Mouse (Mus musculus): ENCODE measurements around the gene Hmgcll1. TPM values are rescaled to one million over a fixed set of nuclear protein-coding genes. Genes with fewer than 3 reads are reported as not detected.
A peak's percentile ranks its signal among the peaks of the same experiment; 100 is the strongest.
"Not testable (repeated sequence)": the region's sequence is repeated elsewhere in the genome, so short reads cannot be mapped to it uniquely, and the experiment has no call there.

Hmgcll1 gene
- polyA plus RNA-seq, 1 experiment from 2014 or later, result 4.0 TPM

DNA sequence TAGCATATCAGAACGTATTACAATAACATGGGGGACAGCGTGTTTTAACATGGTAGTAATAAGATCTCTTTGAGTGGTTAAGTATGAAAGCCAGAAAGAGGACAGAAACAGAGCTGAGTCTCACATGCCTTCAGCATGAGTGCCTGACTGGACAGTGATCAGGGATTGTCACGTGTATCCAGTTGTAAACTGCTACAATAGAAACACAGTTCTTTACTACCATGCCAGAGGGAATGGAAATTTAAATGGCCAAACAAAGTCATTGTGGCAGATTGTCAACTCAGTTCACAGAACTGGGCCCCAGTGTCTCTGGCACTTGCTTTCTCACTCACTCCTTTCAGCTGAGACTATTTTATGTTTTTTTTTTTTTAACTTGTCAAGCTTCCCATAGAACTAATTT lies 85.3 kb downstream of the Hmgcll1 start:
- H3K4me3 ChIP-seq, result no peak overlapping the region
- no peaks in the 10 kb centered on the region for H3K36me3 ChIP-seq (replicated peaks)
- no peaks in the 10 kb centered on the region for H3K4me1 ChIP-seq
- H3K27ac ChIP-seq (replicated peaks), result no peak overlapping the region
- no peaks in the 10 kb centered on the region for H3K9me3 ChIP-seq
- DNase-seq (ENCODE audit: low spot score), result no peak
- WGBS, result 83% methylated on average over 3 of the region's 3 CpGs
- H3K27me3 ChIP-seq (replicated peaks; ENCODE audit: low read depth, poor library complexity, severe bottlenecking), result no peaks in the 10 kb centered on the region

DNA sequence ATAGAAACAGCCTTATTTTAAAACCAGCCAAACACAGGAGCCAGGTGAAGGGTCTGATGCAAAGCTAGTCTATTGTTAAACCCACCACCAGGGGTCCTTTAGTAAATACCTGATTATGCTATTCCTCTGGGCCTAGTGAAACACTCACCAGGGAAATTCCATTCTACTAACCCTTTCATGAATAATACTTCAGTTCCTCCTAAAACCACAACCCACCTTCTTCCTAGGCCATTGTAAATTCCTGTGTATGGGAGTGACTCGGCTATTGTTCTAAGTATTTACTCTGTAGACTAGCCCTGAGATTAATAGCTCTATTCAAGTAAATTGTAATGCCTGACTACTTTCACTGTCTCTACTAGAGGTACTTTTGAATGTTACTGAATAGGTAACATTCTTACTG lies 89.8 kb downstream of the Hmgcll1 start:
- DNase-seq (ENCODE audit: low spot score); H3K27ac ChIP-seq (replicated peaks); H3K9me3 ChIP-seq; H3K4me3 ChIP-seq; H3K4me1 ChIP-seq; H3K27me3 ChIP-seq (replicated peaks; ENCODE audit: low read depth, poor library complexity, severe bottlenecking); H3K36me3 ChIP-seq (replicated peaks): not testable (repeated sequence)
- WGBS, result 87% methylated on average over 1 of the region's 1 CpGs

DNA sequence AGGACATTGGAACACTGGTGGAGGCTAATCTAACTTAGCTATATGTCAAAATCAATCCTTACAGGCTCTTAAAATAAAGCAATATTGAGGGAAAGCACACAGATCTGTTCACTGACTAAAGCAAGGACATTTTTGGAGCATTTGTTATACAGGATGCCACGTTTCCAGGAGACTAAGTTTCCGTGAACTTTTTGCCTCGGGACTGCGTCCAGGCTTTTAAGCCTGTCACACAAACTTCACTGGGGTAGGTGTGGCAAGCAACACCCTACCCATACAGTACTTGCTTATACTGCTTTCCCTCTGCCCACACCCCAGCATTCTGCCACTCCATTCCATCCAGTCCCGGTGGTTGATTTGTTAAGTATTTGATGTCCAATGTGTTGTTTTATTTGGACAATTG lies 90.2 kb downstream of the Hmgcll1 start:
- Histone ChIP-seq H3K9me3 (no peaks in the 10 kb centered on the region), H3K36me3 (replicated peaks) (no peaks in the 10 kb centered on the region), H3K27me3 (replicated peaks; ENCODE audit: low read depth, poor library complexity, severe bottlenecking) (no peaks in the 10 kb centered on the region), H3K27ac (replicated peaks) (no peak overlapping the region), H3K4me1 (no peaks in the 10 kb centered on the region), H3K4me3 (no peak overlapping the region)
- no peak for DNase-seq (ENCODE audit: low spot score)
- WGBS, result 87% methylated on average over 5 of the region's 5 CpGs

- H3K36me3 ChIP-seq (replicated peaks); H3K4me1 ChIP-seq; H3K27me3 ChIP-seq (replicated peaks; ENCODE audit: low read depth, poor library complexity, severe bottlenecking); H3K9me3 ChIP-seq; H3K27ac ChIP-seq (replicated peaks); H3K4me3 ChIP-seq: not testable (repeated sequence)
- 6% methylated on average over 2 of the region's 2 CpGs for WGBS
- DNase-seq (ENCODE audit: low spot score), result peak; percentile 58
Observed at GRCm38 (mm10) chr9:76122888-76123287, 108.2 kb downstream of the Hmgcll1 start.

GRCm38 (mm10) chr9:76124249-76124648 lies 109.6 kb downstream of the Hmgcll1 start:
- 81% methylated on average over 4 of the region's 4 CpGs for WGBS
- DNase-seq (ENCODE audit: low spot score), result no peak
- no peaks in the 10 kb centered on the region for H3K9me3 ChIP-seq

DNA sequence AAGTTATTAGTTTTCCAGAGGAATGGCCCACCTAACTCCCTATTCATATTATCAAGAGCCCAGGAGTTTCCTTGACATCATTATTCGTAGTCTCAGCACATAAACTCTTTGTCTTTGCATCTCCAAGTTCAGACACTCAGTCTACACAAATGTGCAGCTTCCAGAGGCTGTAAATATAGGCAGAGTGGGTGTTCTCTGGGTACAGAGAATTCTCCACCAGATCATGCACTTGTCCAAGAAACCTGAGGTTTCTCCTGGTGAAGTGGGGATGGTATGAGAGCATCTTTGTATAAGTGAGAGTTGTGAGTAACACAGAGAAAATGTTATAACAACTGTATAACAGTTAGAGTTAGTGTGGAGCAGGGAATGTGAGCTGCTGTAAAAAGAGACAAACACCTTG lies 114.7 kb downstream of the Hmgcll1 start:
- Histone ChIP-seq H3K4me3 (no peak overlapping the region), H3K4me1 (no peaks in the 10 kb centered on the region), H3K9me3 (no peaks in the 10 kb centered on the region), H3K36me3 (replicated peaks) (no peaks in the 10 kb centered on the region), H3K27me3 (replicated peaks; ENCODE audit: low read depth, poor library complexity, severe bottlenecking) (no peaks in the 10 kb centered on the region), H3K27ac (replicated peaks) (no peak overlapping the region)
- 81% methylated on average over 1 of the region's 1 CpGs for WGBS
- DNase-seq (ENCODE audit: low spot score), result no peak

More at GRCm38 (mm10) chr9:76124249-76124648, 109.6 kb downstream of the Hmgcll1 start:
- no peak overlapping the region for H3K27ac ChIP-seq (replicated peaks)
- no peak overlapping the region for H3K4me3 ChIP-seq
- H3K4me1 ChIP-seq, result no peaks in the 10 kb centered on the region
- no peaks in the 10 kb centered on the region for H3K36me3 ChIP-seq (replicated peaks)
- H3K27me3 ChIP-seq (replicated peaks; ENCODE audit: low read depth, poor library complexity, severe bottlenecking), result no peaks in the 10 kb centered on the region

DNA sequence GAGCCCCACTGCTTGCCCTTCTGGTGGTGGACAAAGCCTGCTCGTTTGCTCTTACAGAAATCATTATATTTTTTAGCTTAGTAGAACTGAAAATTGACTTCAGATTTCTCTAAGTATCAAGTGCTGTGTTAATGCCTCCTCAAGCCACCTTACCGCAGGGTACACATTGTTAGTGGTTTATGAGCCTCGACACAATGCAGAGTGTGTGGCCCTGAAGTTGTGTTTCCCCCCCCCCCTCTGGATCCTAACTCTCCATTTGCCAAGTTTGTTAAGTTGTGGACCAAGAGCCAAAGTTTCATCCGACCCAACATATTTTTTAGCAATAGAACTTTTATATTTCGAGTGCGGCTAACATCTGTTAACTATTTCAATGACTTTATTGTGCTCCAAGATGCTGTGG lies 119.4 kb downstream of the Hmgcll1 start:
- no peaks in the 10 kb centered on the region for H3K36me3 ChIP-seq (replicated peaks)
- H3K27ac ChIP-seq (replicated peaks), result no peak overlapping the region
- H3K4me3 ChIP-seq, result no peak overlapping the region
- no peak for DNase-seq (ENCODE audit: low spot score)
- no peaks in the 10 kb centered on the region for H3K9me3 ChIP-seq
- WGBS, result 86% methylated on average over 6 of the region's 6 CpGs
- H3K4me1 ChIP-seq, result no peaks in the 10 kb centered on the region
- H3K27me3 ChIP-seq (replicated peaks; ENCODE audit: low read depth, poor library complexity, severe bottlenecking), result no peaks in the 10 kb centered on the region

GRCm38 (mm10) chr9:76138378-76139109 lies 123.9 kb downstream of the Hmgcll1 start:
- DNase-seq (ENCODE audit: low spot score), result no peak
- WGBS, result 87% methylated on average over 3 of the region's 3 CpGs
- H3K36me3 ChIP-seq (replicated peaks), result no peaks in the 10 kb centered on the region
- H3K4me3 ChIP-seq, result no peak overlapping the region
- H3K4me1 ChIP-seq, result 0 out of 2 replicates have a peak, but pooled peaks cover 2% of the 10 kb centered on the region
- no peaks in the 10 kb centered on the region for H3K9me3 ChIP-seq
- no peak overlapping the region for H3K27ac ChIP-seq (replicated peaks)
- H3K27me3 ChIP-seq (replicated peaks; ENCODE audit: low read depth, poor library complexity, severe bottlenecking), result no peaks in the 10 kb centered on the region

DNA sequence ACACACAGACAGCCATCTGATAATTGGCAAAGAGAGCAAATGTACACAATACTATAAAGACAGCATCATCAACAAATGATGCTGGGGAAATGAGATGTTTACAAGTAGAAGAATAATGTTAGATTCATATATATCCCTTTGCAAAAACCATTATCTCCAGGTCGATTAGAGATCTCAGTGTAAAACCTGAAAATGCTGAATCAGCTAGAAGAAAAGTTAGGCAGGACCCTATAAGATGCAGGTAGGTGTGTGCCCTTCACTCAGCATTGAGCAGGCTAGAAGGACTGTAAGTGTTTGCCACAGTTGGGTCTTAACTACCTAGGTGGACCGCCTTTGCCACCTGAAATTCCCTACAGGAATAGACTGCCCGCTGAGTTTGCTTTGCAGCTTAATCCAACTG lies 130.9 kb downstream of the Hmgcll1 start:
- Histone ChIP-seq H3K4me1 (0 out of 2 replicates have a peak, but pooled peaks cover 2% of the 10 kb centered on the region), H3K27ac (replicated peaks) (no peak overlapping the region), H3K36me3 (replicated peaks) (no peaks in the 10 kb centered on the region), H3K27me3 (replicated peaks; ENCODE audit: low read depth, poor library complexity, severe bottlenecking) (no peaks in the 10 kb centered on the region), H3K9me3 (no peaks in the 10 kb centered on the region), H3K4me3 (no peak overlapping the region)
- DNase-seq (ENCODE audit: low spot score), result no peak
- 68% methylated on average over 3 of the region's 3 CpGs for WGBS

- Histone ChIP-seq H3K4me1 (no peaks in the 10 kb centered on the region), H3K27me3 (replicated peaks; ENCODE audit: low read depth, poor library complexity, severe bottlenecking) (no peaks in the 10 kb centered on the region), H3K9me3 (no peaks in the 10 kb centered on the region), H3K36me3 (replicated peaks) (no peaks in the 10 kb centered on the region), H3K27ac (replicated peaks) (no peak overlapping the region), H3K4me3 (no peak overlapping the region)
- 60% methylated on average over 8 of the region's 8 CpGs for WGBS
- DNase-seq (ENCODE audit: low spot score), result no peak
Observed at GRCm38 (mm10) chr9:76162446-76162845, 147.8 kb downstream of the Hmgcll1 start.

DNA sequence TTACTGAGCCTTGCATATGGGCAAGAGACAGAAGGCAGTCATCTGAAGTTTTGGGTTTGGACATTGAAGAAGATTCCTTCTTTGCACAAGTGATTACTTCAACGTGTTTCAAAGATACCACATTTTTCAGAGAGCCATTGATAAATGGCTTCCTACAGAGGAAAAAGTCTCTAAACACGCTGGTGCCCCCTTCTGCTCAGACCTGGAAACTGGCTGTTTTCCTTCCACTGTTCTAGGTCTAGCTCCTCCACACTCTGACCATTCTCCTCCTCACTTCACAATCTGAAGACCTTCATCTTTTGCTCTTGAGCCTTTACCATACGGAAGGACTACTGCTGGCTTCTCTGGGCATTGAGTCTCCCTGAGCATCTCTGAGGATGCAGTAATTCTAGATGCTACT lies 153.7 kb downstream of the Hmgcll1 start:
- DNase-seq (ENCODE audit: low spot score), result no peak
- 52% methylated on average over 3 of the region's 3 CpGs for WGBS

GRCm38 (mm10) chr9:76172686-76173295 lies 158.1 kb downstream of the Hmgcll1 start:
- no peaks in the 10 kb centered on the region for H3K9me3 ChIP-seq
- H3K27me3 ChIP-seq (replicated peaks; ENCODE audit: low read depth, poor library complexity, severe bottlenecking), result no peaks in the 10 kb centered on the region
- H3K4me3 ChIP-seq, result no peak overlapping the region
- DNase-seq (ENCODE audit: low spot score), result no peak
- WGBS, result 70% methylated on average over 5 of the region's 5 CpGs
- no peaks in the 10 kb centered on the region for H3K4me1 ChIP-seq
- no peak overlapping the region for H3K27ac ChIP-seq (replicated peaks)
- H3K36me3 ChIP-seq (replicated peaks), result no peaks in the 10 kb centered on the region

More for the DNA sequence above, 153.7 kb downstream of the Hmgcll1 start:
- H3K36me3 ChIP-seq (replicated peaks), result no peaks in the 10 kb centered on the region
- no peaks in the 10 kb centered on the region for H3K4me1 ChIP-seq
- H3K27ac ChIP-seq (replicated peaks), result no peak overlapping the region
- no peaks in the 10 kb centered on the region for H3K9me3 ChIP-seq
- H3K27me3 ChIP-seq (replicated peaks; ENCODE audit: low read depth, poor library complexity, severe bottlenecking), result no peaks in the 10 kb centered on the region
- no peak overlapping the region for H3K4me3 ChIP-seq

- no peaks in the 10 kb centered on the region for H3K9me3 ChIP-seq
- no peak overlapping the region for H3K4me3 ChIP-seq
- no peaks in the 10 kb centered on the region for H3K27me3 ChIP-seq (replicated peaks; ENCODE audit: low read depth, poor library complexity, severe bottlenecking)
- no peaks in the 10 kb centered on the region for H3K36me3 ChIP-seq (replicated peaks)
- H3K27ac ChIP-seq (replicated peaks), result no peak overlapping the region
- H3K4me1 ChIP-seq, result no peaks in the 10 kb centered on the region
- no peak for DNase-seq (ENCODE audit: low spot score)
Observed at GRCm38 (mm10) chr9:76179221-76179620, 164.6 kb downstream of the Hmgcll1 start.
